8 mouse cellular contexts compared by ENCODE assay signal in genomic region chr10:80156752-80157053, GRCm38 (mm10). TPM values are rescaled to one million over a fixed set of nuclear protein-coding genes. Genes with fewer than 3 reads are reported as not detected.
A peak's percentile ranks its signal among the peaks of the same experiment; 100 is the strongest.
DNase-seq lines count a peak whose midpoint lies in the region; ATAC-seq and TF ChIP-seq lines count a peak whose summit lies in the region.

No protein-coding gene starts in this region.

- no peaks in the 10 kb centered on the region for H3K27me3 ChIP-seq in midbrain, embryonic 10.5 days (ENCODE audit: low read depth, poor library complexity, severe bottlenecking)
- no peaks in the 10 kb centered on the region for H3K27me3 ChIP-seq in midbrain, embryonic 16.5 days (ENCODE audit: control insufficient read depth, insufficient read depth, low read depth, low read length)
- H3K27me3 ChIP-seq in heart, postnatal 0 days (ENCODE audit: control insufficient read depth, insufficient read depth, low read length): no peaks in the 10 kb centered on the region
- no peaks in the 10 kb centered on the region for H3K27me3 ChIP-seq in limb, embryonic 13.5 days
- H3K27me3 ChIP-seq in stomach, embryonic 15.5 days (replicated peaks): no peaks in the 10 kb centered on the region

- no peaks in the 10 kb centered on the region for H3K9me3 ChIP-seq in midbrain, embryonic 10.5 days (replicated peaks)
- no peaks in the 10 kb centered on the region for H3K9me3 ChIP-seq in midbrain, embryonic 16.5 days (replicated peaks; ENCODE audit: control insufficient read depth, low read length, poor library complexity, severe bottlenecking)
- H3K9me3 ChIP-seq in heart, postnatal 0 days (replicated peaks; ENCODE audit: control insufficient read depth, low read length): no peaks in the 10 kb centered on the region
- no peaks in the 10 kb centered on the region for H3K9me3 ChIP-seq in limb, embryonic 13.5 days
- H3K9me3 ChIP-seq in stomach, embryonic 15.5 days: no peaks in the 10 kb centered on the region

- 76% methylated on average over 7 of the region's 7 CpGs for WGBS in midbrain, embryonic 10.5 days
- 56% methylated on average over 7 of the region's 7 CpGs for WGBS in midbrain, embryonic 16.5 days
- WGBS in heart, postnatal 0 days: 22% methylated on average over 7 of the region's 7 CpGs
- 56% methylated on average over 7 of the region's 7 CpGs for WGBS in limb, embryonic 13.5 days
- 60% methylated on average over 7 of the region's 7 CpGs for WGBS in stomach, embryonic 15.5 days

- no peak for TF ChIP-seq CTCF in heart, postnatal 0 days (IDR thresholded peaks at IDR 0.05; ENCODE audit: low read depth)

- no peak overlapping the region for H3K9ac ChIP-seq in midbrain, embryonic 16.5 days (ENCODE audit: low read depth, low read length)
- no peak overlapping the region for H3K9ac ChIP-seq in heart, postnatal 0 days (replicated peaks; ENCODE audit: low read depth, low read length)
- peak overlapping the region; percentile 40; the same call in 1 of the 2 replicates for H3K9ac ChIP-seq in limb, embryonic 13.5 days
- H3K9ac ChIP-seq in stomach, embryonic 15.5 days: no peak overlapping the region

- TF ChIP-seq EP300 in heart, postnatal 0 days (IDR thresholded peaks at IDR 0.05; ENCODE audit: low read depth): no peak

- H3K4me1 ChIP-seq in midbrain, embryonic 10.5 days: peaks cover 100% of the 10 kb centered on the region
- H3K4me1 ChIP-seq in midbrain, embryonic 16.5 days (ENCODE audit: control insufficient read depth, insufficient read depth, low read length): peaks cover 46% of the 10 kb centered on the region
- H3K4me1 ChIP-seq in heart, postnatal 0 days (ENCODE audit: control insufficient read depth, insufficient read depth): peaks cover 60% of the 10 kb centered on the region
- H3K4me1 ChIP-seq in limb, embryonic 13.5 days: peaks cover 95% of the 10 kb centered on the region
- peaks cover 92% of the 10 kb centered on the region for H3K4me1 ChIP-seq in stomach, embryonic 15.5 days

- H3K36me3 ChIP-seq in midbrain, embryonic 10.5 days: peaks cover 60% of the 10 kb centered on the region
- H3K36me3 ChIP-seq in midbrain, embryonic 16.5 days (ENCODE audit: control insufficient read depth, insufficient read depth, low read length): peaks cover 37% of the 10 kb centered on the region
- peaks cover 59% of the 10 kb centered on the region for H3K36me3 ChIP-seq in heart, postnatal 0 days (replicated peaks; ENCODE audit: control insufficient read depth, insufficient read depth, low read length)
- peaks cover 60% of the 10 kb centered on the region for H3K36me3 ChIP-seq in limb, embryonic 13.5 days
- peaks cover 46% of the 10 kb centered on the region for H3K36me3 ChIP-seq in stomach, embryonic 15.5 days

- peak overlapping the region; percentile 27; the same call in 1 of the 2 replicates for H3K4me3 ChIP-seq in midbrain, embryonic 10.5 days
- H3K4me3 ChIP-seq in midbrain, embryonic 16.5 days (ENCODE audit: low read depth, low read length): no peak overlapping the region
- H3K4me3 ChIP-seq in heart, postnatal 0 days (ENCODE audit: low read depth, low read length): no peak overlapping the region
- no peak overlapping the region for H3K4me3 ChIP-seq in limb, embryonic 13.5 days
- no peak overlapping the region for H3K4me3 ChIP-seq in stomach, embryonic 15.5 days (replicated peaks)

- no peak overlapping the region for H3K4me2 ChIP-seq in midbrain, embryonic 16.5 days (ENCODE audit: low read length)
- H3K4me2 ChIP-seq in heart, postnatal 0 days (ENCODE audit: low read depth, low read length): peak overlapping the region; percentile 8; the same call in 1 of the 2 replicates
- H3K4me2 ChIP-seq in limb, embryonic 13.5 days (replicated peaks): no peak overlapping the region
- no peak overlapping the region for H3K4me2 ChIP-seq in stomach, embryonic 15.5 days

- peak overlapping the region; percentile 19; the same call in 1 of the 2 replicates for H3K27ac ChIP-seq in midbrain, embryonic 10.5 days (replicated peaks)
- no peak overlapping the region; the same call in 1 of the 2 replicates for H3K27ac ChIP-seq in midbrain, embryonic 16.5 days (ENCODE audit: low read length)
- peak overlapping the region; percentile 95 for H3K27ac ChIP-seq in heart, postnatal 0 days (ENCODE audit: low read depth)
- H3K27ac ChIP-seq in limb, embryonic 13.5 days: peak overlapping the region; percentile 88; the same call in 1 of the 2 replicates
- H3K27ac ChIP-seq in stomach, embryonic 15.5 days: peak overlapping the region; percentile 92

- no peak for DNase-seq in midbrain, embryonic 10.5 days (ENCODE audit: low spot score)
- peak; percentile 35 for DNase-seq in heart, postnatal 0 days (ENCODE audit: low spot score)
- no peak for DNase-seq in spleen, postnatal 10 days (ENCODE audit: low spot score in 2 of 2)
- DNase-seq in right cerebral cortex, postnatal 36 days (ENCODE audit: low spot score in 2 of 2): no peak
- DNase-seq in left cerebral cortex, postnatal 14 days (ENCODE audit: low spot score in 2 of 2): no peak

- intact Hi-C loops in left cerebral cortex, postnatal 14 days (cut with DNase I): no loop called here

- ATAC-seq in midbrain, embryonic 16.5 days: no peak
- ATAC-seq in heart, postnatal 0 days (ENCODE audit: insufficient read depth, low read depth): no peak
- no peak for ATAC-seq in limb, embryonic 13.5 days (ENCODE audit: low FRiP score, low read depth)
- no peak for ATAC-seq in stomach, embryonic 15.5 days (ENCODE audit: insufficient read depth, low FRiP score, low read depth)

RNA-seq across cellular contexts. Expression of gene Midn, which starts 8.6 kb away (rescaled TPM):
- polyA plus RNA-seq in midbrain, embryonic 10.5 days (2016; fragmentation: Nextera tagmentation; extraction: Ambion mirVana): 17.8 and 19.7 TPM in 2 replicates
- 15.5 and 21.1 TPM in 2 replicates for polyA plus RNA-seq in midbrain, embryonic 16.5 days (2015; fragmentation: Nextera tagmentation; extraction: Ambion mirVana)
- total RNA-seq in heart, postnatal 0 days (2014; rRNA removed; ENCODE audit: low replicate concordance): 100 and 122 TPM in 2 replicates
- 12.4 and 15.8 TPM in 2 replicates for polyA plus RNA-seq in heart, postnatal 0 days (2015; fragmentation: Nextera tagmentation; extraction: Ambion mirVana)
- 22.9 and 23.2 TPM in 2 replicates for polyA plus RNA-seq in limb, embryonic 13.5 days (2015; fragmentation: Nextera tagmentation; extraction: Ambion mirVana)
- polyA plus RNA-seq in stomach, embryonic 15.5 days (2015; fragmentation: Nextera tagmentation; extraction: Ambion mirVana): 16.0 and 19.8 TPM in 2 replicates
- 10 to 100 TPM; 94.0 to 96.3 TPM for total RNA-seq in left cerebral cortex, postnatal 14 days (2021)

RNA-seq across cellular contexts. Expression of gene Cirbp, which starts 9.1 kb away (rescaled TPM):
- 91.8 and 135 TPM in 2 replicates for polyA plus RNA-seq in midbrain, embryonic 10.5 days (2016; fragmentation: Nextera tagmentation; extraction: Ambion mirVana)
- polyA plus RNA-seq in midbrain, embryonic 16.5 days (2015; fragmentation: Nextera tagmentation; extraction: Ambion mirVana): 380 and 398 TPM in 2 replicates
- total RNA-seq in heart, postnatal 0 days (2014; rRNA removed; ENCODE audit: low replicate concordance): 121 and 163 TPM in 2 replicates
- 208 and 330 TPM in 2 replicates for polyA plus RNA-seq in heart, postnatal 0 days (2015; fragmentation: Nextera tagmentation; extraction: Ambion mirVana)
- 149 and 194 TPM in 2 replicates for polyA plus RNA-seq in limb, embryonic 13.5 days (2015; fragmentation: Nextera tagmentation; extraction: Ambion mirVana)
- 90.3 and 103 TPM in 2 replicates for polyA plus RNA-seq in stomach, embryonic 15.5 days (2015; fragmentation: Nextera tagmentation; extraction: Ambion mirVana)
- 100 to 1,000 TPM in 1 of 2 experiments, 10 to 100 TPM in 1; 95.6 to 111 TPM for total RNA-seq in left cerebral cortex, postnatal 14 days (2021)

RNA-seq across cellular contexts. Expression of gene 1600002K03Rik, which starts 16.0 kb away (rescaled TPM):
- polyA plus RNA-seq in midbrain, embryonic 10.5 days (2016; fragmentation: Nextera tagmentation; extraction: Ambion mirVana): 10.6 and 11.2 TPM in 2 replicates
- polyA plus RNA-seq in midbrain, embryonic 16.5 days (2015; fragmentation: Nextera tagmentation; extraction: Ambion mirVana): 11.0 and 11.4 TPM in 2 replicates
- total RNA-seq in heart, postnatal 0 days (2014; rRNA removed; ENCODE audit: low replicate concordance): 0.66 and 8.9 TPM in 2 replicates
- 4.6 and 5.7 TPM in 2 replicates for polyA plus RNA-seq in heart, postnatal 0 days (2015; fragmentation: Nextera tagmentation; extraction: Ambion mirVana)
- polyA plus RNA-seq in limb, embryonic 13.5 days (2015; fragmentation: Nextera tagmentation; extraction: Ambion mirVana): 9.7 and 11.0 TPM in 2 replicates
- 17.5 and 19.7 TPM in 2 replicates for polyA plus RNA-seq in stomach, embryonic 15.5 days (2015; fragmentation: Nextera tagmentation; extraction: Ambion mirVana)
- 1 to 10 TPM; 5.7 to 6.2 TPM for total RNA-seq in left cerebral cortex, postnatal 14 days (2021)

RNA-seq across cellular contexts. Expression of gene Cbarp, which starts 16.1 kb away (rescaled TPM):
- polyA plus RNA-seq in midbrain, embryonic 10.5 days (2016; fragmentation: Nextera tagmentation; extraction: Ambion mirVana): 7.8 and 9.3 TPM in 2 replicates
- 70.3 and 81.6 TPM in 2 replicates for polyA plus RNA-seq in midbrain, embryonic 16.5 days (2015; fragmentation: Nextera tagmentation; extraction: Ambion mirVana)
- total RNA-seq in heart, postnatal 0 days (2014; rRNA removed; ENCODE audit: low replicate concordance): 2.8 and 5.9 TPM in 2 replicates
- 1.0 and 1.1 TPM in 2 replicates for polyA plus RNA-seq in heart, postnatal 0 days (2015; fragmentation: Nextera tagmentation; extraction: Ambion mirVana)
- polyA plus RNA-seq in limb, embryonic 13.5 days (2015; fragmentation: Nextera tagmentation; extraction: Ambion mirVana): 7.4 and 8.1 TPM in 2 replicates
- polyA plus RNA-seq in stomach, embryonic 15.5 days (2015; fragmentation: Nextera tagmentation; extraction: Ambion mirVana): 5.1 and 6.7 TPM in 2 replicates
- 100 to 1,000 TPM; 437 to 473 TPM for total RNA-seq in left cerebral cortex, postnatal 14 days (2021)

RNA-seq across cellular contexts. Expression of gene Atp5d, which starts 18.3 kb away (rescaled TPM):
- polyA plus RNA-seq in midbrain, embryonic 10.5 days (2016; fragmentation: Nextera tagmentation; extraction: Ambion mirVana): 463 and 481 TPM in 2 replicates
- polyA plus RNA-seq in midbrain, embryonic 16.5 days (2015; fragmentation: Nextera tagmentation; extraction: Ambion mirVana): 433 and 454 TPM in 2 replicates
- total RNA-seq in heart, postnatal 0 days (2014; rRNA removed; ENCODE audit: low replicate concordance): 970 and 972 TPM in 2 replicates
- 1,858 and 1,876 TPM in 2 replicates for polyA plus RNA-seq in heart, postnatal 0 days (2015; fragmentation: Nextera tagmentation; extraction: Ambion mirVana)
- polyA plus RNA-seq in limb, embryonic 13.5 days (2015; fragmentation: Nextera tagmentation; extraction: Ambion mirVana): 456 and 475 TPM in 2 replicates
- polyA plus RNA-seq in stomach, embryonic 15.5 days (2015; fragmentation: Nextera tagmentation; extraction: Ambion mirVana): 544 and 602 TPM in 2 replicates
- 100 to 1,000 TPM; 403 to 424 TPM for total RNA-seq in left cerebral cortex, postnatal 14 days (2021)
